Mouse (Mus musculus): Measurements from ENCODE around the gene Scaf4. TPM values are rescaled to one million over a fixed set of nuclear protein-coding genes. Genes with fewer than 3 reads are reported as not detected.
"Not testable (repeated sequence)": the region's sequence is repeated elsewhere in the genome, so short reads cannot be mapped to it uniquely, and the experiment has no call there.

The Scaf4 gene
- polyA plus RNA-seq, 1 experiment from 2014 or later = 30.5 TPM

- DNase-seq (ENCODE audit: low spot score); H3K27ac ChIP-seq (ENCODE audit: low read depth, low read length); H3K27me3 ChIP-seq (ENCODE audit: control insufficient read depth, insufficient read depth, low read length); H3K36me3 ChIP-seq (ENCODE audit: control insufficient read depth, insufficient read depth, low read length); H3K4me2 ChIP-seq (ENCODE audit: low read depth); H3K9ac ChIP-seq (ENCODE audit: low read length); ATAC-seq (ENCODE audit: insufficient read depth, low FRiP score, low TSS enrichment); H3K4me3 ChIP-seq (ENCODE audit: low read depth, low read length); H3K9me3 ChIP-seq (ENCODE audit: control insufficient read depth, low read length): not testable (repeated sequence)
- H3K4me1 ChIP-seq (ENCODE audit: control insufficient read depth, insufficient read depth, low read length) = peaks cover 13% of the 10 kb centered on the region
- WGBS = 80% methylated on average over 4 of the region's 4 CpGs
Observed at GRCm38 (mm10) chr16:90219445-90219844, 64.9 kb downstream of the Scaf4 start.

GRCm38 (mm10) chr16:90217926-90218325 is 66.4 kb downstream of the Scaf4 start:
- no peak overlapping the region for H3K9ac ChIP-seq (ENCODE audit: low read length)
- ATAC-seq (ENCODE audit: insufficient read depth, low FRiP score, low TSS enrichment) (no peak), DNase-seq (ENCODE audit: low spot score) (no peak)
- no peaks in the 10 kb centered on the region for H3K36me3 ChIP-seq (ENCODE audit: control insufficient read depth, insufficient read depth, low read length)
- H3K4me3 ChIP-seq (ENCODE audit: low read depth, low read length) = no peak overlapping the region
- 63% methylated on average over 4 of the region's 4 CpGs for WGBS
- peaks cover 13% of the 10 kb centered on the region for H3K4me1 ChIP-seq (ENCODE audit: control insufficient read depth, insufficient read depth, low read length)
- no peaks in the 10 kb centered on the region for H3K27me3 ChIP-seq (ENCODE audit: control insufficient read depth, insufficient read depth, low read length)
- H3K9me3 ChIP-seq (ENCODE audit: control insufficient read depth, low read length) = no peaks in the 10 kb centered on the region
- no peak overlapping the region for H3K4me2 ChIP-seq (ENCODE audit: low read depth)
- no peak overlapping the region for H3K27ac ChIP-seq (ENCODE audit: low read depth, low read length)

- no peaks in the 10 kb centered on the region for H3K36me3 ChIP-seq (ENCODE audit: control insufficient read depth, insufficient read depth, low read length)
- no peaks in the 10 kb centered on the region for H3K9me3 ChIP-seq (ENCODE audit: control insufficient read depth, low read length)
- no peaks in the 10 kb centered on the region for H3K27me3 ChIP-seq (ENCODE audit: control insufficient read depth, insufficient read depth, low read length)
- no peak for ATAC-seq (ENCODE audit: insufficient read depth, low FRiP score, low TSS enrichment)
- H3K4me1 ChIP-seq (ENCODE audit: control insufficient read depth, insufficient read depth, low read length) = peaks cover 10% of the 10 kb centered on the region
- H3K27ac ChIP-seq (ENCODE audit: low read depth, low read length) = no peak overlapping the region
- no peak overlapping the region for H3K4me3 ChIP-seq (ENCODE audit: low read depth, low read length)
- WGBS = 47% methylated on average over 3 of the region's 3 CpGs
- no peak overlapping the region for H3K9ac ChIP-seq (ENCODE audit: low read length)
- no peak for DNase-seq (ENCODE audit: low spot score)
- H3K4me2 ChIP-seq (ENCODE audit: low read depth) = no peak overlapping the region
Observed at GRCm38 (mm10) chr16:90217356-90217755, 66.9 kb downstream of the Scaf4 start.

GRCm38 (mm10) chr16:90216414-90216813 is 67.9 kb downstream of the Scaf4 start:
- H3K4me1 ChIP-seq (ENCODE audit: control insufficient read depth, insufficient read depth, low read length) = peaks cover under 1% of the 10 kb centered on the region
- ATAC-seq (ENCODE audit: insufficient read depth, low FRiP score, low TSS enrichment) (no peak), DNase-seq (ENCODE audit: low spot score) (no peak)
- no peaks in the 10 kb centered on the region for H3K9me3 ChIP-seq (ENCODE audit: control insufficient read depth, low read length)
- H3K4me3 ChIP-seq (ENCODE audit: low read depth, low read length) = no peak overlapping the region
- WGBS = 100% methylated on average over 2 of the region's 2 CpGs
- no peaks in the 10 kb centered on the region for H3K27me3 ChIP-seq (ENCODE audit: control insufficient read depth, insufficient read depth, low read length)
- no peak overlapping the region for H3K4me2 ChIP-seq (ENCODE audit: low read depth)
- no peaks in the 10 kb centered on the region for H3K36me3 ChIP-seq (ENCODE audit: control insufficient read depth, insufficient read depth, low read length)
- no peak overlapping the region for H3K27ac ChIP-seq (ENCODE audit: low read depth, low read length)
- no peak overlapping the region for H3K9ac ChIP-seq (ENCODE audit: low read length)

GRCm38 (mm10) chr16:90215879-90216278 is 68.4 kb downstream of the Scaf4 start:
- 88% methylated on average over 5 of the region's 5 CpGs for WGBS
- H3K36me3 ChIP-seq (ENCODE audit: control insufficient read depth, insufficient read depth, low read length); DNase-seq (ENCODE audit: low spot score); H3K4me2 ChIP-seq (ENCODE audit: low read depth); H3K9me3 ChIP-seq (ENCODE audit: control insufficient read depth, low read length); H3K4me1 ChIP-seq (ENCODE audit: control insufficient read depth, insufficient read depth, low read length); H3K27ac ChIP-seq (ENCODE audit: low read depth, low read length); H3K27me3 ChIP-seq (ENCODE audit: control insufficient read depth, insufficient read depth, low read length); ATAC-seq (ENCODE audit: insufficient read depth, low FRiP score, low TSS enrichment); H3K4me3 ChIP-seq (ENCODE audit: low read depth, low read length); H3K9ac ChIP-seq (ENCODE audit: low read length): not testable (repeated sequence)

GRCm38 (mm10) chr16:90214731-90215565 is 69.4 kb downstream of the Scaf4 start:
- Histone ChIP-seq H3K9me3 (ENCODE audit: control insufficient read depth, low read length) (no peaks in the 10 kb centered on the region), H3K4me1 (ENCODE audit: control insufficient read depth, insufficient read depth, low read length) (no peaks in the 10 kb centered on the region), H3K4me3 (ENCODE audit: low read depth, low read length) (no peak overlapping the region), H3K36me3 (ENCODE audit: control insufficient read depth, insufficient read depth, low read length) (no peaks in the 10 kb centered on the region), H3K27me3 (ENCODE audit: control insufficient read depth, insufficient read depth, low read length) (no peaks in the 10 kb centered on the region), H3K9ac (ENCODE audit: low read length) (no peak overlapping the region), H3K4me2 (ENCODE audit: low read depth) (no peak overlapping the region), H3K27ac (ENCODE audit: low read depth, low read length) (no peak overlapping the region)
- WGBS = 94% methylated on average over 11 of the region's 11 CpGs
- no peak for DNase-seq (ENCODE audit: low spot score)
- no peak for ATAC-seq (ENCODE audit: insufficient read depth, low FRiP score, low TSS enrichment)

- 79% methylated on average over 12 of the region's 12 CpGs for WGBS
- Histone ChIP-seq H3K4me3 (ENCODE audit: low read depth, low read length) (no peak overlapping the region), H3K9ac (ENCODE audit: low read length) (no peak overlapping the region), H3K27me3 (ENCODE audit: control insufficient read depth, insufficient read depth, low read length) (no peaks in the 10 kb centered on the region), H3K9me3 (ENCODE audit: control insufficient read depth, low read length) (no peaks in the 10 kb centered on the region), H3K4me1 (ENCODE audit: control insufficient read depth, insufficient read depth, low read length) (no peaks in the 10 kb centered on the region), H3K4me2 (ENCODE audit: low read depth) (no peak overlapping the region), H3K36me3 (ENCODE audit: control insufficient read depth, insufficient read depth, low read length) (no peaks in the 10 kb centered on the region), H3K27ac (ENCODE audit: low read depth, low read length) (no peak overlapping the region)
- DNase-seq (ENCODE audit: low spot score) (no peak), ATAC-seq (ENCODE audit: insufficient read depth, low FRiP score, low TSS enrichment) (no peak)
Observed at GRCm38 (mm10) chr16:90213477-90214339, 70.6 kb downstream of the Scaf4 start.

GRCm38 (mm10) chr16:90211767-90212166 is 72.5 kb downstream of the Scaf4 start:
- Histone ChIP-seq H3K27ac (ENCODE audit: low read depth, low read length) (no peak overlapping the region), H3K9ac (ENCODE audit: low read length) (no peak overlapping the region), H3K4me3 (ENCODE audit: low read depth, low read length) (no peak overlapping the region), H3K9me3 (ENCODE audit: control insufficient read depth, low read length) (no peaks in the 10 kb centered on the region), H3K36me3 (ENCODE audit: control insufficient read depth, insufficient read depth, low read length) (no peaks in the 10 kb centered on the region), H3K4me1 (ENCODE audit: control insufficient read depth, insufficient read depth, low read length) (no peaks in the 10 kb centered on the region), H3K4me2 (ENCODE audit: low read depth) (no peak overlapping the region), H3K27me3 (ENCODE audit: control insufficient read depth, insufficient read depth, low read length) (no peaks in the 10 kb centered on the region)
- ATAC-seq (ENCODE audit: insufficient read depth, low FRiP score, low TSS enrichment) (no peak), DNase-seq (ENCODE audit: low spot score) (no peak)
- 86% methylated on average over 8 of the region's 8 CpGs for WGBS

Measured in neural tube, embryonic 11.5 days (tissue).